Mouse (Mus musculus) kidney, postnatal 4 days (tissue): ENCODE results near the gene Sirt1.
"Not testable (repeated sequence)": the region's sequence is repeated elsewhere in the genome, so short reads cannot be mapped to it uniquely, and the experiment has no call there.

Experiments
- DNase-seq, 2 experiments: peaks; one replicate each; pipeline ENCODE4 v3.0.0; 2021; ENCODE audit warnings: mixed read lengths in 2 of 2

The Sirt1 gene

GRCm38 (mm10) chr10:63381498-63382280 is at the start of gene Sirt1:
Sirt1 (minus strand) TSS chr10:63381704.
- peak; percentile 6 to 31 for DNase-seq

- DNase-seq: peak; percentile 87 to 93
These were observed 48.3 kb upstream of the Sirt1 start, which contains the start of gene Ctnna3 for GRCm38 (mm10) chr10:63429785-63430305. Ctnna3 (plus strand) TSS chr10:63430098.

- DNase-seq: peak; percentile 98 to 99
These were observed 47.9 kb upstream of the Sirt1 start for GRCm38 (mm10) chr10:63429380-63429779.

- no peak for DNase-seq
These were observed 47.5 kb upstream of the Sirt1 start for GRCm38 (mm10) chr10:63429023-63429340.

DNA sequence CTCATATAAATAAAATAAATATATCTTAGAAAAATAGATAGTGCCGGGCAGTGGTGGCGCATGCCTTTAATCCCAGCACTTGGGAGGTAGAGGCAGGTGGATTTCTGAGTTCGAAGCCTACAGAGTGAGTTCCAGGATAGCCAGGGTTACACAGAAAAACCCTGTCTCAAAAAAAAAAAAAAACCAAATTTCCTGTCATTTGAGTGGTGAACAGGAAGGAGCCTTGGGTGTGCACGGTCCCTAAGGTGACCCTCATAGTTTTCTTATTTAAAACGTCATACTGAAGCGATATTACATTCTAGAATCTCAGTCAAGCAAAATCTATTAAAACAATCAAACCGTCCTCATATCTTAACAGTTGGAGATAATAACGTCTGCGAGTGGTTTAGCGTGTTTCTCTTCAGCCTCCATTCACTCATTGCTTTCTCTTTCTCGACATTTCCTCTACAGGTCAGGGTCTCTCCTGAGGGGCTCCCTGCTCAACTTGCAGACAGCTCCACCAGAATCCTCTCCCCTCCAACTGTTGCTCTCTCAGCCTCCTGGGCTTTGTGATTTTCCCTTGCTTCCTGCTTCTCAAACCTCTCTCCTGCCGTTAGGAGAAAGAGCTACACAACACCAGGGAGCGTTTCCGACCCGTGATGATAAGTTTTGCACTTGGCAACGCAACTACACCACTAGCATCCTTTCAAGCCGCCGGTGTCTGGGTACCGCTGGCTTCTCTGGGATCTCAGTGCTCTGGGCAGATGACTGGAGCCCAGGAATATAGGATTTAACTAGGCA is 46.9 kb upstream of the Sirt1 start:
- peak; percentile 26 to 59 for DNase-seq

GRCm38 (mm10) chr10:63427146-63427545 is 45.6 kb upstream of the Sirt1 start:
- no peak for DNase-seq

DNA sequence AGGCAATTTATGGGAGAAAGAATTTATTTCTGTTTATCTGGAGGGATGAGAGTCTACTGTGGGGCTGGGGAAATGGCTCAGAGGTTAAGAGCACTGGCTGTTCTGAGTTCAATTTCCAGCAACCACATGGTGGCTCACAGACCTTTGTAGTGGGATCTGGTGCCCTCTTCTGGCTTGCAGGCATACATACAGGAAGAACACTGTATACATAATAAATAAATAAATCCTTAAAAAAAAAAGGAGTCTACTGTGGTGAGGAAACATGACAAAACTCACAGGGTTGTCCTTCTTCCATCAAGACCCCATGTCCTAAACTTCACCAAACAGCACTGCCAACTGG is 42.9 kb upstream of the Sirt1 start:
- peak; percentile 20 to 48 for DNase-seq

DNA sequence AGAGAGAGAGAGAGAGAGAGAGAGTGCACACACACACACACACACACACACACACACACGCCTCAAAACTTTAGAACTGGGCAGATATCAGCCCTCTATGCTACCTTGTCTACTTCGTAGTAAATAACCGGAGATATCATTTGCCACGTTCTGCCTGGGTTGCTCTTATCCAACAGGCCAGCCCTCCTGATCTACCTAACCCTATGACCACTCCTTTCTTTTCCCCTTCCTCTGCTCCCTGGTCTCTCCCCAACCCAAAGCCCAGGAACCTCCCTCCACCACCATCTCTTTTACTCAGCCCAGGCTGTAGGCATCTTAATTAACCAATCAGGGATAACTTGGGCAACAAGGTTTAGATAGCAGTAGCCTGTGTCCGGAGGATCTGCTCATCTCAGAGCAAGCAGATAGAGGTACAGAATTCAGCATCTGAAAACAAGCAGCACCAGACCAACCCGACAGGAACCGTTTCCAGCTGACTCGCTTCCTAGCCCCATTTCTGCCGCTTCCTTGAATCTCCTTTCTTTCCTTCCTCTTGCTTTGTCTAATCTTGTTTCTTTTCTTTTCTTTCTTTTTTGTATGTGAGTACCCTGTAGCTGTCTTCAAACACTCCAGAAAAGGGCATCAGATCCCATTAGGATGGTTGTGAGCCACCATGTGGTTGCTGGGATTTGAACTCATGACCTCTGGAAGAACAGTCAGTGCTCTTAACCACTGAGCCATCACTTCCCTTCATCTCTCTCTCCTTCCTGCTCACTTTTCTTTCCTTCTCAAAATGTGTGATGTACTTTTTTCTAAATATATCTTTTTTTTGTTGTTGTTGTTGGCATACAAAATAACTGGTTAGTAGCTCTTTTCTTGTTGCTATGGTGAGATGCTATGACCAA is 42.3 kb upstream of the Sirt1 start:
- DNase-seq: no peak

DNA sequence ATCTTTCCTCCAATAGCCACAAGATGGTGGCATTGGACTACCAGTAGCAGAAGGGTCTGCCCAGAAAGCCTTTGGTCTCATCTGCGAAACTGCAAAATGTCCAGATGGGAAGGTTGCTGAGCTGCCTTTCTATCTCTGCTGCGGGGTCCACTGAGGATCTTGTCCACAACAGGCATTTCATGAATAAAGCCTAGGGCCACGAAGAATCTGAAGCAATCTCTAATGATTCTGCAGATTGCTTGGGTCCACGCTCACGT is 41.2 kb upstream of the Sirt1 start:
- DNase-seq: no peak

DNA sequence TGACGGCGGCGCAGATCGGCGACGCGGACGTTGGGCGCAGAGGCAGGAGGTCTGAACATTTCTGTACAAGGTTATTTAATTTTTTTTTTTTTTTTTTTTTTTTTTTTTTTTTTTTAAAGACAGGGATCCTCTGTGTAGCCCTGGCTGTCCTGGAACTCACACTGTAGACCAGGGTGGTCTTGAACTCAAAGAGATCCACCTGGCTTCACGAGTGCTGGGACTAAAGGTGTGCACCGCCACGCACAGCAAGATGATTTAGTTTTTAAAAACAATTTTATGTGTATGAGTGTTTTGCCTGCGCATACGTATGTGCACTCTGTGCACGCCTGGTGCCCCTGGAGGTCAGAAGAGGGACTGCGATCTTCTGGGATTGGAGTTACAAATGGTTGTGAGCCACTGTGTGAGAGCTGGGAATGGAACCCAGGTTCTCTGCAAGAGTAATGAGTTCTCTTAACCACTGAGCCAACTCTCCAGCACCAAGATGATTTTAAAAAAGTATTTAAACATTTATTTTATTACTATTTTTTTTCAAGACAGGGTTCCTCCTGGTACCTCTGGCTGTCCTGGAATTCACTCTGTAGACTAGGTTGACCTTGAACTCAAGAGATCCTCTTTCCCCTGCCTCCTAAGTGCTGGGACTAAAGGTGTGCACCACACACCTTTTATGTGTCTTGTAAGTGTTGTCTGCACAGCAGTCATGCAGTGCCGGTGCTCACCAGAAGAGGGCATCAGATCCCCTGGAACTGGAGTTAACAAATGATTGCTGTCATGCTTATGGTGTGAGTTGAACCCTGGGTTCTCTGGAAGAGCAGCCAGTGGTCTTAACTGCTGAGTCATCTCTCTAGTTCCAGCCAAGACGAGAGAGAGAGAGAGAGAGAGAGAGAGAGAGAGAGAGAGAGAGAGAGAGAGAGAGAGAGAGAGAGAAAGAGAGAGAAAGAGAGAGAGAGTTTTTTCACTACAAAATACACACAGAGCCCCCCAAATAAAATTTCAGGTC is 40.5 kb upstream of the Sirt1 start, which contains the start of gene Gm7075:
Gene Gm7075 (minus strand): TSS at position 51 of the 997 bp plus-strand sequence.
- peak; percentile 67 to 73 for DNase-seq

- DNase-seq: no peak
These were observed 35.6 kb upstream of the Sirt1 start for GRCm38 (mm10) chr10:63417061-63417460.

GRCm38 (mm10) chr10:63415850-63416249 is 34.3 kb upstream of the Sirt1 start:
- DNase-seq: no peak

- DNase-seq: no peak
These were observed 33.8 kb upstream of the Sirt1 start for GRCm38 (mm10) chr10:63415287-63415686.

DNA sequence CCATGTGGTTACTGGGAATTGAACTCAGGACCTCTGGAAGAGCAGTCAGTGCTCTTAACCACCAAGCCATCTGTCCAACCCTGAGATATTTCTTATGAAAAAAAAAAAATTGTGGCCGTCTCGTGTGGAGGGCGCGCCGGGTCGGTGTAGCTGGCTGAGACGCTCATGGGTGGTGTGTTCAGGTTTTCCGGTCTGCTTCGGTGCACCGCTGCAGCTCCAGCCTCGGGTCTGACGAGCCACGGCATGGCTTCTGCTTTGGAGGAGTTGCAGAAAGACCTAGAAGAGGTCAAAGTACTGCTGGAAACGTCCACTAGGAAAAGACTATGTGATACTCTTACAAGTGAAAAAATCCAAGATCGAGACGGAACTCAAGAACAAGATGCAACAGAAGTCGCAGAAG is 31.3 kb upstream of the Sirt1 start:
- DNase-seq: no peak

- not testable (repeated sequence) for DNase-seq
These were observed 30.2 kb upstream of the Sirt1 start for GRCm38 (mm10) chr10:63411674-63412073.

DNA sequence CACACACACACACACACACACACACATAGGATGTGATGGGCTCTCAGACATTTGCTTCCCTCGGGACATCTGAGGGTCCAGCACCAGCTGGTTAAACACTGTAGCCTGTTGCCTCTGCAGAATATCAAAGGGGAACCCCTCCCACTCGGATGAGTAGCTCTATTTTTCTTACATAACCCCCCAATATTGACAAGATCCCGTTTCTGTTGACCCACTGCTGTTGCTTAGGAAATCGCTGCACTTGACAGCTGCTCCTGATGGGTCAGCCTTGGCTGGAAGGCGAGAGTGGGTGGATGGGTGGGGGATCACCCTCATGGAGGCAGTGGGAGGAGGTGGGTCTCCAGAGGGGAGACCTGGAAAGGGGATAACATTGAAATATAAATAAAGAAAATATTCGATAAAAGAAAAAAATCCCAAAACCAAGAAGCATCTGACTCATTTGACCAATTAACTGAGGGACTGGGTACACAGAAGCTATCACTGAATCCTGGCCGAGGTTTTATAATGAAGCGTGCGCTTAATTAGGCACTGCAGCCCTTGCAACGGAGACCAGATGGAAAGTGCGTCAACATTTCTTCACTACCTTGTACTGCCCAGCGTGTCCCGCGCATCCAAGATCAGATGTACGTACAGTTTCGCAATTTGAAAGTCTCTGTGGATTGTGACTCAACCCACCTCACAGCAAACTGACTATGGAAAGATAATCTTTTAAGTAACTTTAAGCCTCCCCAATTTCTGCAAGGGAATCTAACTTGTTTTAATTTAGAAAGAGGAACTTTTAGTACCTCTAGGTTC is 28.9 kb upstream of the Sirt1 start:
- DNase-seq: no peak

- peak in 1 of 2 experiments; percentile 33 for DNase-seq
These were observed 22.1 kb upstream of the Sirt1 start for GRCm38 (mm10) chr10:63403636-63404035.

DNA sequence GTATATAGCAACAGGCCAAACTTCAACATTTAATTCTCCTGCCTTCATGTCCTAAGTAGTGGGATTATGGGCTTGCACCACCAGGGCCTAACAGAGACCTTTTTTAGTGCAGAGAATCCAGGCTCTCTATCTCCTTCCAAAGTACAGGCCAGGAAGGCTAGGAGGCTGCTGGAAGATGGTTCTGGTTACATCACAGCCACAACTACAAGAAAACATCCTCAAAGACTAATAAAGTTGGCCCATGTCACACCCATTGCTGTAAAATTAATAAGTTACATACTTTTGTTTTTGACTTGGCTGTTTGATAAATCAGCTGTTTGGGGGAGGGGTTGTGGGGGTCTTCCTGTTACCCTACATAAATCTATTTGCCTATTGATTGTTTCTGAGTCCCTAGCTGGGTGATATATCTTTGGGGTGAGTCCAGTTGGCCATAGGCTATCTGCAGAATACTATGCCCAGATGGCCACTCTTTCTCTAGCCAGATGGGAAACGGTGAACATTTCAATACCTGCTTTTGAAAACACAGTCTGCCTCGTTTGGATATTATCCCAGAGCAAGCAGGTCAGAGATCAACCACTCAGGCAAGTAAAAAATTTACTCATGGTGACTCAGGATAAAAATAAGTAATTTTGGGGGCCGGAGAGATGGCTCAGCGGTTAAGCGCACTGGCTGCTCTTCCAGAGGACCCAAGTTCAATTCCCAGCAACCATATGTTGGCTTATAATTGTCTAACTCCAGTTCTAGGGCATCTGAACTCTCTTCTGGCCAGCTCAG is 21.4 kb upstream of the Sirt1 start:
- no peak for DNase-seq

DNA sequence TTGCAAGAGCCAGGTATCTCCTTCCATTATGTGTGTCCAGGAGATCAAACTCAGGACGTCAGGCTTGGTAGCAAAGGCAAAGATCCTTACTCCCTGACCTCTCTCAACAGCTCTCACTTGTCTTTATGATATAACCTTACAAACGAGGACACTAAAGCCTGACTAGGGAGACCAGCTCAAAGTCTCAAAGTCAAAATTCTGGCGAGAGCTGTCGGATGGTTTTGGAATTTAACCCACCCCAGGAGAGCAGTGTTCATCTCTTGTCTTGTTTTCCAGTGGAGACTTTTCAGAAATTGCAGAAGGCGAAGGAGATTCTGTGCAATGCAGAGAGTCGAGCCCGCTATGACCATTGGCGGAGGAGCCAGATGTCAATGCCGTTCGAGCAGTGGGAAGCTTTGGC is 15.5 kb upstream of the Sirt1 start:
- no peak for DNase-seq

DNA sequence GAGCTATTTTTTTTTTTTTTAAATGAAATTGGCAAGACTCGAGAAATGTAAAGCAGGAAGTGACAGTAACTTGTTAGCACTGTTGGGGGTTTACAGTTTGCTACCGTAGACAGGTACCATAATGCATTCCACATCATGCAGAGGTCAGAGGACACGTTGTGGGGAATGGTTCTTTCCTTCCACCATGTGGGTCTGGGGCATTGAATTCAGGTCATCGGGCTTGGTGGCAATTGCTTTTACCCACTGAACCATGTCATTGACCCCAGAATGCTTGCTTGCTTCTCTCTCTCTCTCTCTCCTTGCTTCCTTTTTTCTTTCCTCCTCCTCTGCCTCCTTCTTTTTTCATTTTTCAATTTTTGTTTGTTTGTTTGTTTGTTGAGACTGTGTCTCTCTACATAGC is 7.4 kb upstream of the Sirt1 start:
- DNase-seq: no peak
